Comparison of ENCODE assay signal across 11 mouse cellular contexts in the genomic region with DNA sequence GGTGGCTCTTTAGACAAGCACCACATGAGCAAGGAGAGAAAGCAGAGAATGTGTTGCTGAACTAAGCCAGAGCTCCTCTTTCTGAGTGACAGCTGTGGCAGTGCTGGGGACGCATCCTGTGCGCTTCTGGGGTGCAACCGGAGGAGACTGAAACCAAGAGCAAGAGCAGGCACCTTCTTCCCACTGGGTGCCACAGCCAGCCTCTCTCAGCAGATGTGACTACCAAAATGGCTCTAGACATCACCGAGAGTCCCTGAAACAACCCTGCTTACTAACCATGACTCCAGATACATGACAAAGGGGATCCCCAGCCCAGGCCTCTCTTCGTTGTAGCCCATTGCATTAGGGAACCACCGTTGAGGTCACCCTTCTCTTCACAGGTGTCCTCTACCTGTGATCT. TPM values are rescaled to one million over a fixed set of nuclear protein-coding genes. Genes with fewer than 3 reads are reported as not detected.
A peak's percentile ranks its signal among the peaks of the same experiment; 100 is the strongest.
DNase-seq lines count a peak whose midpoint lies in the region; ATAC-seq and TF ChIP-seq lines count a peak whose summit lies in the region.
"Had no signal": no experiment of that assay in that cellular context is flagged by ENCODE, and none has a peak within 500 bp of the region (broad histone marks: within the 10 kb centered on the region; RNA-seq: fewer than 3 reads in every experiment).

No protein-coding gene starts in this region.

- no peak overlapping the region for H3K4me3 ChIP-seq in liver, postnatal 0 days (ENCODE audit: low read depth, low read length)
- H3K4me3 ChIP-seq in embryonic facial prominence, embryonic 15.5 days (replicated peaks): no peak overlapping the region
- H3K4me3 ChIP-seq in hindbrain, embryonic 16.5 days (ENCODE audit: low read length): no peak overlapping the region
- no peak overlapping the region for H3K4me3 ChIP-seq in olfactory bulb, adult 2 months (ENCODE audit: insufficient read depth, low read depth, low read length)
- H3K4me3 ChIP-seq: liver, embryonic 13.5 days had no signal

- no peak for TF ChIP-seq CTCF in liver, postnatal 0 days (IDR thresholded peaks at IDR 0.05; ENCODE audit: low read depth)
- no peak for TF ChIP-seq CTCF in olfactory bulb, adult 2 months (IDR thresholded peaks at IDR 0.05; ENCODE audit: insufficient read depth, low read depth, low read length)

- no peak overlapping the region for H3K9ac ChIP-seq in liver, postnatal 0 days (replicated peaks)
- H3K9ac ChIP-seq in embryonic facial prominence, embryonic 15.5 days: no peak overlapping the region
- no peak overlapping the region; the same call in 1 of the 2 replicates for H3K9ac ChIP-seq in hindbrain, embryonic 16.5 days (ENCODE audit: low read depth, low read length)
- H3K9ac ChIP-seq: liver, embryonic 13.5 days had no signal

- WGBS in liver, postnatal 0 days (ENCODE audit: insufficient replicate concordance): 71% methylated on average over 6 of the region's 6 CpGs
- 77% methylated on average over 6 of the region's 6 CpGs for WGBS in embryonic facial prominence, embryonic 15.5 days
- 82% methylated on average over 6 of the region's 6 CpGs for WGBS in hindbrain, embryonic 16.5 days
- 79% methylated on average over 6 of the region's 6 CpGs for WGBS in olfactory bulb, adult 2 months

- H3K27ac ChIP-seq in liver, postnatal 0 days (ENCODE audit: low read depth): 0 out of 2 replicates have a peak overlapping the region, but pooled peaks have one; percentile 22
- peak overlapping the region; percentile 78; the same call in 1 of the 2 replicates for H3K27ac ChIP-seq in embryonic facial prominence, embryonic 15.5 days (replicated peaks)
- H3K27ac ChIP-seq in hindbrain, embryonic 16.5 days (ENCODE audit: low read depth, low read length): peak overlapping the region; percentile 96
- peak overlapping the region; percentile 98 for H3K27ac ChIP-seq in olfactory bulb, adult 2 months (ENCODE audit: insufficient read depth, low read depth, low read length)
- H3K27ac ChIP-seq: liver, embryonic 13.5 days had no signal

- H3K4me1 ChIP-seq in liver, postnatal 0 days (ENCODE audit: insufficient read depth): peaks cover 68% of the 10 kb centered on the region
- peaks cover 68% of the 10 kb centered on the region for H3K4me1 ChIP-seq in embryonic facial prominence, embryonic 15.5 days
- H3K4me1 ChIP-seq in hindbrain, embryonic 16.5 days (ENCODE audit: control insufficient read depth, insufficient read depth, low read depth, low read length): peaks cover 59% of the 10 kb centered on the region
- H3K4me1 ChIP-seq in olfactory bulb, adult 2 months (ENCODE audit: control insufficient read depth, insufficient read depth, low read length): peaks cover 56% of the 10 kb centered on the region

- H3K27me3 ChIP-seq in liver, postnatal 0 days (ENCODE audit: insufficient read depth, low read length): no peaks in the 10 kb centered on the region
- no peaks in the 10 kb centered on the region for H3K27me3 ChIP-seq in embryonic facial prominence, embryonic 15.5 days
- no peaks in the 10 kb centered on the region for H3K27me3 ChIP-seq in hindbrain, embryonic 16.5 days (replicated peaks; ENCODE audit: control insufficient read depth, insufficient read depth, low read length)
- H3K27me3 ChIP-seq: liver, embryonic 13.5 days had no signal

- no peak for ATAC-seq in liver, postnatal 0 days
- ATAC-seq in embryonic facial prominence, embryonic 15.5 days (ENCODE audit: insufficient number of reproducible peaks, low FRiP score, low TSS enrichment, low read depth): no peak
- no peak for ATAC-seq in hindbrain, embryonic 16.5 days

- no peaks in the 10 kb centered on the region for H3K9me3 ChIP-seq in liver, postnatal 0 days (ENCODE audit: low read length)
- no peaks in the 10 kb centered on the region for H3K9me3 ChIP-seq in embryonic facial prominence, embryonic 15.5 days (replicated peaks)
- no peaks in the 10 kb centered on the region for H3K9me3 ChIP-seq in hindbrain, embryonic 16.5 days (ENCODE audit: control insufficient read depth, low read length)
- H3K9me3 ChIP-seq: liver, embryonic 13.5 days had no signal

- no peak for DNase-seq in liver, postnatal 0 days
- DNase-seq in liver: no peak
- no peak for DNase-seq in adrenal gland, postnatal 4 days (ENCODE audit: low spot score in 2 of 2)
- DNase-seq in spleen, postnatal 4 days (ENCODE audit: low spot score in 2 of 2): no peak
- no peak for DNase-seq in spleen, postnatal 10 days (ENCODE audit: low spot score in 2 of 2)
- DNase-seq: cerebellum, postnatal 14 days; gastrocnemius, postnatal 36 days; liver, embryonic 13.5 days had no signal

- no peaks in the 10 kb centered on the region; the same call in 1 of the 2 replicates for H3K36me3 ChIP-seq in liver, postnatal 0 days (replicated peaks; ENCODE audit: insufficient read depth, low read length)
- H3K36me3 ChIP-seq in embryonic facial prominence, embryonic 15.5 days: no peaks in the 10 kb centered on the region
- H3K36me3 ChIP-seq in hindbrain, embryonic 16.5 days (ENCODE audit: control insufficient read depth, insufficient read depth, low read length): no peaks in the 10 kb centered on the region
- H3K36me3 ChIP-seq: liver, embryonic 13.5 days had no signal

- TF ChIP-seq POLR2A in olfactory bulb, adult 2 months (IDR thresholded peaks at IDR 0.05; ENCODE audit: insufficient read depth, low read depth, low read length): no peak

- no peak for TF ChIP-seq EP300 in liver, postnatal 0 days (IDR thresholded peaks at IDR 0.05; ENCODE audit: low read depth)

- H3K4me2 ChIP-seq in liver, postnatal 0 days (ENCODE audit: low read depth, low read length): no peak overlapping the region
- H3K4me2 ChIP-seq in embryonic facial prominence, embryonic 15.5 days (replicated peaks): no peak overlapping the region
- no peak overlapping the region for H3K4me2 ChIP-seq in hindbrain, embryonic 16.5 days (ENCODE audit: low read length)

RNA-seq across cellular contexts. Expression of gene Cyth1, which starts 44.9 kb away (rescaled TPM):
- polyA plus RNA-seq in liver, postnatal 0 days (2015; fragmentation: Nextera tagmentation; extraction: Ambion mirVana): 7.0 and 7.9 TPM in 2 replicates
- polyA plus RNA-seq in embryonic facial prominence, embryonic 15.5 days (2015; fragmentation: Nextera tagmentation; extraction: Ambion mirVana): 19.5 and 20.4 TPM in 2 replicates
- 19.7 and 23.3 TPM in 2 replicates for polyA plus RNA-seq in hindbrain, embryonic 16.5 days (2015; fragmentation: Nextera tagmentation; extraction: Ambion mirVana)
- polyA plus RNA-seq in olfactory bulb, adult 2 months (2012; ENCODE audit: insufficient read depth, insufficient read length, low replicate concordance, missing spikeins): not detected in 2 replicates
- 10 to 100 TPM; 30.3 to 31.5 TPM for total RNA-seq in adrenal gland, postnatal 4 days (2021)

Comparison
In these comparisons a context has a peak if more than half of its experiments do, and no peak if none do; other contexts are left out.
1. H3K27ac ChIP-seq: peak in every context shown above with its lines; median percentile 98 in olfactory bulb, adult 2 months; 96 in hindbrain, embryonic 16.5 days; 78 in embryonic facial prominence, embryonic 15.5 days; 22 in liver, postnatal 0 days.